Mouse (Mus musculus) thymus, adult 2 months (tissue): ENCODE measurements at regions not wholly inside any gene's neighbourhood (a gene's known extent, or its start where the extent isn't known, plus 50 kb on each side); places are given as distances from the start of the nearest gene placed in this dataset.

ENCODE experiments used
- CTCF ChIP-seq: fragments of 200-500 bp; IDR thresholded peaks from 2 replicates; pipeline ENCODE4 v1.5.1; 2012; ENCODE audit warnings: mild to moderate bottlenecking, control low read depth, low read length, moderate library complexity, borderline replicate concordance; ENCODE audit not compliant: control insufficient read depth, poor library complexity, insufficient read depth; ENCODE audit errors: extremely low read depth
- POLR2A ChIP-seq: fragments of 200-500 bp; IDR thresholded peaks from 2 replicates; pipeline ENCODE4 v1.6.1; 2012; ENCODE audit warnings: mild to moderate bottlenecking, low read length, control low read depth, moderate library complexity; ENCODE audit not compliant: control insufficient read depth, poor library complexity, insufficient read depth; ENCODE audit errors: extremely low read depth

DNA sequence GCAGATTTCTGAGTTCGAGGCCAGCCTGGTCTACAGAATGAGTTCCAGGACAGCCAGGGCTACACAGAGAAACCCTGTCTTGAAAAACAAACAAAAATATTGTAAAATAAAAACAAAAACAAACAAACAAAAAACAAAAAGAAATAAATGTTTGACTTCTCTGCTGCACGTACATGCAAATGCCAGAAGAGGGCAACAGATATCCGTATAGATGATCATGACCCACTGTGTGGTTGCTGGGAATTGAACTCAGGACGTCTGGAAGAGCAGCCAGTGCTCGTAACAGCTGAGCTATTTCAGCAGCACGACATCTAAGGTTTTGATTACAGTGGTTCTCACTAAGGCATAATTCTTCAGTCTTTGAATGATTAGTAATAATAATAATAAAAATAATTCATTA, 262.8 kb downstream of the Eepd1 start:
- TF ChIP-seq CTCF (no peak), POLR2A (no peak)
